Mouse (Mus musculus): ENCODE results near the gene Olfr1388. TPM values are rescaled to one million over a fixed set of nuclear protein-coding genes. Genes with fewer than 3 reads are reported as not detected.
"Not testable (repeated sequence)": the region's sequence is repeated elsewhere in the genome, so short reads cannot be mapped to it uniquely, and the experiment has no call there.

Olfr1388 gene
- total RNA-seq (2021): under 1 TPM; 0.34 to 0.63 TPM
- long read RNA-seq, experiment 1: 0 reads
- long read RNA-seq, experiment 2: 0 reads

- no peak for DNase-seq (ENCODE audit: extremely low spot score in 1 of 2, low spot score in 2 of 2)
- no peak for TF ChIP-seq CTCF (IDR thresholded peaks at IDR 0.05)
- no peak within 1 kb of the TSS for H3K4me3 ChIP-seq
- no peak within 1 kb of the TSS for H3K27ac ChIP-seq
- intact Hi-C loops (cut with DNase I): no loop called here
Measured at GRCm38 (mm10) chr11:49436411-49436810, at the start of gene Olfr1388. Olfr1388 (plus strand) TSS chr11:49436624.

DNA sequence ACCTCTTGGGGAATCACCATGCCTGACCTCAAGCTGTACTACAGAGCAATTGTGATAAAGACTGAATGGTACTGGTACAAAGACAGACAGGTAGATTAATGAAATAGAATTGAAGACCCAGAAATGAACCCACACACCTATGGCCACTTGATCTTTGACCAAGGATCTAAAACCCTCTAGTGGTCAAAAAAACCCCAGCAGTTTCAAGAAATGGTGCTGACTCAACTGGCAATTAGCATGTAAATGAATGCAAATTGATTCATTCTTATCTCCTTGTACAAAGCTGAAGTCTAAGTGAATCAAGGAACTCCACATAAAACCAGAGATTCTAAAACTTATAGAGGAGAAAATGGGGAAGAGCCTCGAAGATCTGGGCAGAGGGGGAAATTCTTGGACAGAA is 43.7 kb upstream of the Olfr1388 start:
- intact Hi-C loops (cut with DNase I); DNase-seq (ENCODE audit: extremely low spot score in 1 of 2, low spot score in 2 of 2): not testable (repeated sequence)
- peak; percentile 10 for TF ChIP-seq CTCF (IDR thresholded peaks at IDR 0.05)

DNA sequence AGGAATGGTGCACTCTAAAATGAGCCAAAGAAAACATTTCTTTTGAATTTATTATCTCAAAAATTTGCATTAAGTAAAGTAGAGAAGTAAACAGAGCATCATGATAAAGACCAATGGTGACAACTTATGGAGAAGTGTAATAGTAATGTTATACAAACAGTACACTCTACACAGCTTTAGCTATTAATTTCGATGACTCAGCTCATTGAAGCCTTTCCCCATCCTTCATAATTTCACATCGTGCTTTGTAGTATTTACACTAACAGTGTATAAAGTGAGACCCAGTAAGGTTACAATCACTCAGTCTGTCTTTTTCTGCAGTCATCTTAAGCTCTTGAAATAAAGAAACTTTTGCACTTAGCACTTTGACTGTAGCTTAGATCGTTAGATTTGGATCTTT is 29.6 kb upstream of the Olfr1388 start:
- no peak for DNase-seq (ENCODE audit: extremely low spot score in 1 of 2, low spot score in 2 of 2)
- TF ChIP-seq CTCF (IDR thresholded peaks at IDR 0.05): no peak
- Histone ChIP-seq H3K27ac (no peak overlapping the region), H3K4me3 (no peak overlapping the region)
- intact Hi-C loops (cut with DNase I): loop anchor here (10.0 kb wide), 1 partner anchor 222 kb away; the partner anchor contains the start of gene Btnl9

More for the DNA sequence above, 43.7 kb upstream of the Olfr1388 start:
- not testable (repeated sequence) for H3K4me3 ChIP-seq, H3K27ac ChIP-seq

GRCm38 (mm10) chr11:49410540-49410939 is 25.9 kb upstream of the Olfr1388 start:
- H3K4me3 ChIP-seq: no peak overlapping the region
- H3K27ac ChIP-seq: no peak overlapping the region
- TF ChIP-seq CTCF (IDR thresholded peaks at IDR 0.05): peak; percentile 61
- intact Hi-C loops (cut with DNase I): no loop called here
- no peak for DNase-seq (ENCODE audit: extremely low spot score in 1 of 2, low spot score in 2 of 2)

GRCm38 (mm10) chr11:49422767-49423166 is 13.7 kb upstream of the Olfr1388 start, which contains the start of gene Olfr1389:
Olfr1389 (plus strand) TSS chr11:49423067.
- DNase-seq (ENCODE audit: extremely low spot score in 1 of 2, low spot score in 2 of 2): no peak
- intact Hi-C loops (cut with DNase I): no loop called here
- TF ChIP-seq CTCF (IDR thresholded peaks at IDR 0.05): no peak

DNA sequence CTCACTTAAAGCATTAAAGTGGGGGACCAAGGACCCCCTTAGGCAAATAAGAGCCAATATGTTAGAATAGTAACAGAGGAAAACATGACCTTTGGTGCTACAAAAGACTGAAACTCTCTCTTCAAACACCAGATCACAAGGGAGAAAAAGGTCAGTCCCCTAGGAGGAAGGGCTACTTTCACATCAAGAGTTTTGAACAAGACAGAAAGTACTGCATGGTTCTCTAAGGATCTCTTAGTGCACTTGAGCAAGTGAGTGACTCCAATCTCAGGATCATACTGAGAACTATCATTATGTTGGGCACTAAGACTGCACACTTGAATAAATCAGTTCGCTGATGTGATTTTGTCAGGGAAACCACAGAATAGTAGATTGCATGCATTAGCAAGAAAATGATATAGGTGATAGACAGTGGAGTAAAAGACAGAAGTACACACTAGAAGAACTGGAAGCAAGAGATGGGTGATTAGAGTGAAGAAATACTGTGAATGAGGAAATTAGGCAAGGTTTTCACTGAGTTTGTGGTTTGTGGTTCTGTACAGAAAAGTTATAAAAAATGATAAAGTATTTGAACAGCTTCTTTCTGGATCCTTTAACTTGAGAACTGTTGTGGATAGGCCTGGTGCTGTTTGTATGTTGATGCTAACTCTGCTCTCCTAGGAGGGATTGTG is 11.0 kb upstream of the Olfr1388 start:
- no peak for DNase-seq (ENCODE audit: extremely low spot score in 1 of 2, low spot score in 2 of 2)
- no peak overlapping the region for H3K27ac ChIP-seq
- TF ChIP-seq CTCF (IDR thresholded peaks at IDR 0.05): no peak
- intact Hi-C loops (cut with DNase I): no loop called here
- H3K4me3 ChIP-seq: no peak overlapping the region

More at GRCm38 (mm10) chr11:49422767-49423166, 13.7 kb upstream of the Olfr1388 start, which contains the start of gene Olfr1389:
- H3K4me3 ChIP-seq: no peak within 1 kb of the TSS
- H3K27ac ChIP-seq: no peak within 1 kb of the TSS

DNA sequence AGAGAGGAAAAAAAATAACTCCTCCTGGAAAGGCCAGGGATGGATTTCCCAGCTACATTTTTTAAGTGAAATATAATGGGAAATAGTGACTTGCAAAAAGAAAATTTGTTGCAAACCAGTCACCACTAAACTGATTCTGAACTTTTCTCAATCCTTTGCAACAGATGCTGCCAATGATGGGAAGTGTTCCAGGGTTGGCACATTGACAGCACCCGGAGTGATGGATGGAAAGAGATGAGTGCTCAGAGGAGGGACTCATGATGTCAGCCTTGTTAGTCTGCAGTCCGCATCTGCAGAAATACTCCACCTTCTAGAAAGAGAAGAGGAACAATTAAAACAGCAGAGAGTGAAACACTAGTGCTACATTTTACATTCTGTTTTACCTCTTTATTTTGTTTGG is 6.8 kb upstream of the Olfr1388 start:
- no peak overlapping the region for H3K4me3 ChIP-seq
- DNase-seq (ENCODE audit: extremely low spot score in 1 of 2, low spot score in 2 of 2): no peak
- no peak for TF ChIP-seq CTCF (IDR thresholded peaks at IDR 0.05)
- intact Hi-C loops (cut with DNase I): no loop called here
- no peak overlapping the region for H3K27ac ChIP-seq

DNA sequence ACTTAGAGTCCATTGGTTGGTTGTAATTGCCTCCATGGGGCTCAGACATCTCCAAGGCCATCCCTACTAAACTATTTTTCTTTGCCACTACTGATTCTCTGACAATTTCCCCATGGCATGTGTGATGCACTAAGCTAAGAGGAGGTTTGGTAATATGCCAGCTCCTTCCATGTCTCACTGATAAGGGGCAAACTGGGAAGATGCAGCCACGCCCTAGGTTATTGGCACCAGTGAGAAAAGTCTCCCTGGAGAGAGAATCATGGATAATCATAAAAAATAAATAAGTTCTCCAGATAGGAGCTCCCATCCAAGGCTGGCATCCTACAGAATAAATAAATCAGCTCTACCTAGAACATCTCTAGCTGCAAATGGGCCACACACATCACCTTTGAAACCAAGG is 18.6 kb downstream of the Olfr1388 start, which contains the start of gene Olfr1387:
TSS of gene Olfr1387 (plus strand) at position 301 of the 400 bp plus-strand sequence.
- no peak within 1 kb of the TSS for H3K4me3 ChIP-seq
- no peak for TF ChIP-seq CTCF (IDR thresholded peaks at IDR 0.05)
- intact Hi-C loops (cut with DNase I): loop anchor here (1.0 kb wide), 1 partner anchor 11 kb away; no protein-coding TSS in a partner anchor
- no peak within 1 kb of the TSS for H3K27ac ChIP-seq
- DNase-seq (ENCODE audit: extremely low spot score in 1 of 2, low spot score in 2 of 2): no peak

DNA sequence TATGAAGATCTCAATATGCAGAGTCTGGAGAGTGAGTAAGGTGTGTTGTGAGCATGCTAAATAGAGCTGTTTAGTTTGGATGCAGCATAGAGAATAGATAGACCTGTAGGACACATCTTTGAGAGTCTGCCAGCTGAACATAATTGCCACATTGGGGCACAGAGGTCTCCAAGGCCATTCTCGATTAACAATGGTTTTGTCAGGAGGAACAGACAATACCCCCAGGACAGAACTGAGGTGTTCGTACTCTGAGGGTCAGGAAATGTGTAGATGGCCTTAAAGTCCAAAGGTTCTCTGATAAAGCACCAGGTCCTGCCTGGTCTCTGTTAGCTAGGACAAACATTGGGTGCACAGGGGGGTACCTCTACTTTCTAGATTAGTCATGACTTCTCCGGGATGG is 28.3 kb downstream of the Olfr1388 start, which contains the start of gene Olfr1386:
TSS of gene Olfr1386 (plus strand) at position 301 of the 400 bp plus-strand sequence.
- H3K27ac ChIP-seq; DNase-seq (ENCODE audit: extremely low spot score in 1 of 2, low spot score in 2 of 2); intact Hi-C loops (cut with DNase I); H3K4me3 ChIP-seq: not testable (repeated sequence)

- H3K4me3 ChIP-seq: no peak overlapping the region
Measured at GRCm38 (mm10) chr11:49485973-49486372, 49.5 kb downstream of the Olfr1388 start.

GRCm38 (mm10) chr11:49488770-49489169 is 52.3 kb downstream of the Olfr1388 start, which contains the start of gene Olfr1385:
Olfr1385 (plus strand) TSS chr11:49489070.
- H3K27ac ChIP-seq; intact Hi-C loops (cut with DNase I); H3K4me3 ChIP-seq; DNase-seq (ENCODE audit: extremely low spot score in 1 of 2, low spot score in 2 of 2): not testable (repeated sequence)

More at GRCm38 (mm10) chr11:49485973-49486372, 49.5 kb downstream of the Olfr1388 start:
- no peak for DNase-seq (ENCODE audit: extremely low spot score in 1 of 2, low spot score in 2 of 2)
- intact Hi-C loops (cut with DNase I): no loop called here
- H3K27ac ChIP-seq: no peak overlapping the region
- TF ChIP-seq CTCF (IDR thresholded peaks at IDR 0.05): no peak

Other genes with a start within 250 kb of the Olfr1388 start
- not detected for gene Btnl9, start 249.5 kb upstream of the Olfr1388 start, total RNA-seq (2021)
- gene Zfp62, start 233.3 kb upstream of the Olfr1388 start, total RNA-seq (2021): 10 to 100 TPM; 53.1 to 58.1 TPM
- 10 to 100 TPM; 64.4 to 77.0 TPM for gene Mgat1, start 192.4 kb upstream of the Olfr1388 start, total RNA-seq (2021)
- gene Olfr1393, start 158.3 kb upstream of the Olfr1388 start, total RNA-seq (2021): under 1 TPM; 0.11 to 0.33 TPM
- not detected for gene Olfr1392, start 151.3 kb upstream of the Olfr1388 start, total RNA-seq (2021)
- not detected for gene Olfr10, start 131.9 kb upstream of the Olfr1388 start, total RNA-seq (2021)
- gene Olfr1391, start 113.9 kb upstream of the Olfr1388 start, total RNA-seq (2021): not detected
- not detected for gene Olfr1390, start 101.4 kb upstream of the Olfr1388 start, total RNA-seq (2021)
- gene Olfr1389, start 13.6 kb upstream of the Olfr1388 start, total RNA-seq (2021): not detected
- gene Olfr1387, start 18.7 kb downstream of the Olfr1388 start, total RNA-seq (2021): not detected
- gene Olfr1386, start 28.4 kb downstream of the Olfr1388 start, total RNA-seq (2021): not detected
- under 1 TPM in 1 of 2 experiments, not detected in 1; 0.14 TPM for gene Olfr1385, start 52.4 kb downstream of the Olfr1388 start, total RNA-seq (2021)
- not detected for gene Olfr1384, start 70.1 kb downstream of the Olfr1388 start, total RNA-seq (2021)
- gene Olfr1383, start 83.0 kb downstream of the Olfr1388 start, total RNA-seq (2021): not detected
- gene Olfr1382, start 91.6 kb downstream of the Olfr1388 start, total RNA-seq (2021): not detected
- not detected for gene Olfr1381, start 106.8 kb downstream of the Olfr1388 start, total RNA-seq (2021)
- gene Olfr1380, start 120.3 kb downstream of the Olfr1388 start, total RNA-seq (2021): not detected
- gene Flt4, start 172.6 kb downstream of the Olfr1388 start, total RNA-seq (2021): 1 to 10 TPM; 2.4 TPM
- not detected for gene Scgb3a1, start 227.0 kb downstream of the Olfr1388 start, total RNA-seq (2021)

Data from left cerebral cortex, adult 2 months (tissue).